Mouse (Mus musculus): Measurements from ENCODE around the gene Htr6. TPM values are rescaled to one million over a fixed set of nuclear protein-coding genes. Genes with fewer than 3 reads are reported as not detected.

Htr6 gene
- polyA plus RNA-seq, 1 experiment from 2014 or later, result not detected

- Histone ChIP-seq H3K27me3 (0 out of 2 replicates have a peak, but pooled peaks cover 10% of the 10 kb centered on the region), H3K36me3 (no peaks in the 10 kb centered on the region), H3K4me1 (no peaks in the 10 kb centered on the region), H3K9me3 (replicated peaks) (no peaks in the 10 kb centered on the region), H3K27ac (no peak overlapping the region), H3K9ac (no peak overlapping the region), H3K4me3 (replicated peaks) (no peak overlapping the region), H3K4me2 (no peak overlapping the region)
- no peak for ATAC-seq (replicated peaks; ENCODE audit: low FRiP score)
- WGBS, result 86% methylated on average over 5 of the region's 5 CpGs
Measured at GRCm38 (mm10) chr4:139058029-139058428, 17.3 kb downstream of the Htr6 start.

GRCm38 (mm10) chr4:139057291-139057690, 18.1 kb downstream of the Htr6 start:
- no peaks in the 10 kb centered on the region for H3K9me3 ChIP-seq (replicated peaks)
- H3K4me3 ChIP-seq (replicated peaks), result no peak overlapping the region
- H3K36me3 ChIP-seq, result no peaks in the 10 kb centered on the region
- H3K27ac ChIP-seq, result no peak overlapping the region
- no peak overlapping the region for H3K4me2 ChIP-seq
- 73% methylated on average over 5 of the region's 5 CpGs for WGBS
- no peaks in the 10 kb centered on the region for H3K4me1 ChIP-seq
- no peak for ATAC-seq (replicated peaks; ENCODE audit: low FRiP score)
- no peak overlapping the region for H3K9ac ChIP-seq
- 0 out of 2 replicates have a peak, but pooled peaks cover 5% of the 10 kb centered on the region for H3K27me3 ChIP-seq

GRCm38 (mm10) chr4:139055744-139056143, 19.6 kb downstream of the Htr6 start:
- ATAC-seq (replicated peaks; ENCODE audit: low FRiP score), result no peak
- Histone ChIP-seq H3K27ac (no peak overlapping the region), H3K4me3 (replicated peaks) (no peak overlapping the region), H3K27me3 (0 out of 2 replicates have a peak, but pooled peaks cover 5% of the 10 kb centered on the region), H3K9me3 (replicated peaks) (no peaks in the 10 kb centered on the region), H3K4me1 (no peaks in the 10 kb centered on the region), H3K9ac (no peak overlapping the region), H3K36me3 (no peaks in the 10 kb centered on the region), H3K4me2 (no peak overlapping the region)
- 70% methylated on average over 3 of the region's 3 CpGs for WGBS

GRCm38 (mm10) chr4:139055336-139055735, 20.0 kb downstream of the Htr6 start:
- Histone ChIP-seq H3K36me3 (no peaks in the 10 kb centered on the region), H3K9ac (no peak overlapping the region), H3K27me3 (0 out of 2 replicates have a peak, but pooled peaks cover 5% of the 10 kb centered on the region), H3K27ac (no peak overlapping the region), H3K4me3 (replicated peaks) (no peak overlapping the region), H3K4me2 (no peak overlapping the region), H3K9me3 (replicated peaks) (no peaks in the 10 kb centered on the region), H3K4me1 (no peaks in the 10 kb centered on the region)
- ATAC-seq (replicated peaks; ENCODE audit: low FRiP score), result no peak
- WGBS, result 87% methylated on average over 4 of the region's 4 CpGs

- no peaks in the 10 kb centered on the region for H3K27me3 ChIP-seq
- no peaks in the 10 kb centered on the region for H3K9me3 ChIP-seq (replicated peaks)
- H3K36me3 ChIP-seq, result no peaks in the 10 kb centered on the region
- H3K9ac ChIP-seq, result no peak overlapping the region
- ATAC-seq (replicated peaks; ENCODE audit: low FRiP score), result no peak
- no peaks in the 10 kb centered on the region for H3K4me1 ChIP-seq
- no peak overlapping the region for H3K27ac ChIP-seq
- no peak overlapping the region for H3K4me3 ChIP-seq (replicated peaks)
- no peak overlapping the region for H3K4me2 ChIP-seq
- WGBS, result 53% methylated on average over 9 of the region's 9 CpGs
Measured at GRCm38 (mm10) chr4:139054300-139054923, 21.0 kb downstream of the Htr6 start.

- H3K36me3 ChIP-seq, result no peaks in the 10 kb centered on the region
- H3K27ac ChIP-seq, result no peak overlapping the region
- no peaks in the 10 kb centered on the region for H3K27me3 ChIP-seq
- WGBS, result 60% methylated on average over 5 of the region's 5 CpGs
- no peak overlapping the region for H3K4me2 ChIP-seq
- no peaks in the 10 kb centered on the region for H3K9me3 ChIP-seq (replicated peaks)
- no peak for ATAC-seq (replicated peaks; ENCODE audit: low FRiP score)
- no peak overlapping the region for H3K4me3 ChIP-seq (replicated peaks)
- no peak overlapping the region for H3K9ac ChIP-seq
- no peaks in the 10 kb centered on the region for H3K4me1 ChIP-seq
Measured at GRCm38 (mm10) chr4:139053391-139053790, 22.0 kb downstream of the Htr6 start.

- 79% methylated on average over 7 of the region's 7 CpGs for WGBS
Measured at GRCm38 (mm10) chr4:139052796-139053195, 22.6 kb downstream of the Htr6 start.

GRCm38 (mm10) chr4:139048518-139048917, 26.9 kb downstream of the Htr6 start:
- no peak overlapping the region for H3K4me2 ChIP-seq
- 0 out of 2 replicates have a peak, but pooled peaks cover 3% of the 10 kb centered on the region for H3K9me3 ChIP-seq (replicated peaks)
- H3K4me3 ChIP-seq (replicated peaks), result no peak overlapping the region
- WGBS, result 78% methylated on average over 6 of the region's 6 CpGs
- no peak overlapping the region for H3K9ac ChIP-seq
- no peak for ATAC-seq (replicated peaks; ENCODE audit: low FRiP score)
- no peaks in the 10 kb centered on the region for H3K36me3 ChIP-seq
- H3K27ac ChIP-seq, result no peak overlapping the region
- no peaks in the 10 kb centered on the region for H3K4me1 ChIP-seq
- H3K27me3 ChIP-seq, result no peaks in the 10 kb centered on the region

More at GRCm38 (mm10) chr4:139052796-139053195, 22.6 kb downstream of the Htr6 start:
- ATAC-seq (replicated peaks; ENCODE audit: low FRiP score), result no peak
- no peaks in the 10 kb centered on the region for H3K4me1 ChIP-seq
- no peak overlapping the region for H3K27ac ChIP-seq
- H3K9ac ChIP-seq, result no peak overlapping the region
- H3K4me3 ChIP-seq (replicated peaks), result no peak overlapping the region
- H3K27me3 ChIP-seq, result no peaks in the 10 kb centered on the region
- no peaks in the 10 kb centered on the region for H3K9me3 ChIP-seq (replicated peaks)
- H3K36me3 ChIP-seq, result no peaks in the 10 kb centered on the region
- no peak overlapping the region for H3K4me2 ChIP-seq

GRCm38 (mm10) chr4:139046354-139046753, 29.0 kb downstream of the Htr6 start:
- H3K27ac ChIP-seq, result no peak overlapping the region
- ATAC-seq (replicated peaks; ENCODE audit: low FRiP score), result no peak
- no peaks in the 10 kb centered on the region for H3K27me3 ChIP-seq
- H3K4me2 ChIP-seq, result no peak overlapping the region
- no peaks in the 10 kb centered on the region for H3K36me3 ChIP-seq
- H3K4me3 ChIP-seq (replicated peaks), result no peak overlapping the region
- H3K4me1 ChIP-seq, result no peaks in the 10 kb centered on the region
- H3K9ac ChIP-seq, result no peak overlapping the region
- WGBS, result 70% methylated on average over 5 of the region's 5 CpGs
- H3K9me3 ChIP-seq (replicated peaks), result 0 out of 2 replicates have a peak, but pooled peaks cover 3% of the 10 kb centered on the region

- 92% methylated on average over 5 of the region's 5 CpGs for WGBS
- no peak overlapping the region for H3K27ac ChIP-seq
Measured at GRCm38 (mm10) chr4:139044566-139044965, 30.8 kb downstream of the Htr6 start.

GRCm38 (mm10) chr4:139043600-139043999, 31.8 kb downstream of the Htr6 start:
- H3K9ac ChIP-seq, result no peak overlapping the region
- ATAC-seq (replicated peaks; ENCODE audit: low FRiP score), result no peak
- H3K36me3 ChIP-seq, result no peaks in the 10 kb centered on the region
- H3K27ac ChIP-seq, result no peak overlapping the region
- H3K4me2 ChIP-seq, result no peak overlapping the region
- H3K4me1 ChIP-seq, result peaks cover 13% of the 10 kb centered on the region
- H3K9me3 ChIP-seq (replicated peaks), result 0 out of 2 replicates have a peak, but pooled peaks cover 3% of the 10 kb centered on the region
- no peak overlapping the region for H3K4me3 ChIP-seq (replicated peaks)
- peaks cover 6% of the 10 kb centered on the region; the same call in 1 of the 2 replicates for H3K27me3 ChIP-seq
- 85% methylated on average over 2 of the region's 2 CpGs for WGBS

More at GRCm38 (mm10) chr4:139044566-139044965, 30.8 kb downstream of the Htr6 start:
- H3K27me3 ChIP-seq, result peaks cover 5% of the 10 kb centered on the region; the same call in 1 of the 2 replicates
- no peak overlapping the region for H3K4me2 ChIP-seq
- no peak for ATAC-seq (replicated peaks; ENCODE audit: low FRiP score)
- peaks cover 9% of the 10 kb centered on the region for H3K4me1 ChIP-seq
- no peak overlapping the region for H3K9ac ChIP-seq
- H3K9me3 ChIP-seq (replicated peaks), result 0 out of 2 replicates have a peak, but pooled peaks cover 3% of the 10 kb centered on the region
- no peaks in the 10 kb centered on the region for H3K36me3 ChIP-seq
- H3K4me3 ChIP-seq (replicated peaks), result no peak overlapping the region

GRCm38 (mm10) chr4:139042611-139043010, 32.8 kb downstream of the Htr6 start:
- Histone ChIP-seq H3K9me3 (replicated peaks) (0 out of 2 replicates have a peak, but pooled peaks cover 3% of the 10 kb centered on the region), H3K27me3 (peaks cover 6% of the 10 kb centered on the region; the same call in 1 of the 2 replicates), H3K9ac (no peak overlapping the region), H3K27ac (no peak overlapping the region), H3K4me3 (replicated peaks) (no peak overlapping the region), H3K36me3 (no peaks in the 10 kb centered on the region), H3K4me1 (peaks cover 22% of the 10 kb centered on the region), H3K4me2 (no peak overlapping the region)
- no peak for ATAC-seq (replicated peaks; ENCODE audit: low FRiP score)
- 77% methylated on average over 5 of the region's 5 CpGs for WGBS

Data from kidney, embryonic 15.5 days (tissue).